Mouse (Mus musculus) Patski (cell line): ENCODE measurements around the gene Fam228b. TPM values are rescaled to one million over a fixed set of nuclear protein-coding genes. Genes with fewer than 3 reads are reported as not detected.
"Not testable (repeated sequence)": the region's sequence is repeated elsewhere in the genome, so short reads cannot be mapped to it uniquely, and the experiment has no call there.

Experiments used
- ATAC-seq: fragments of 100-300 bp; one replicate; pipeline ENCODE4 v1.8.0; 2021
- CTCF ChIA-PET: fragments of 350-600 bp; sonication (Branson Sonifier 250); formaldehyde crosslinking; loops from one replicate; lab custom pipeline; 2022; ENCODE audit warnings: inconsistent platforms; lab: Charles Lee
- POLR2A ChIA-PET: fragments of 350-600 bp; sonication (Branson Sonifier 250); formaldehyde crosslinking; loops from one replicate; lab custom pipeline; 2022; ENCODE audit warnings: antibody characterized with exemption, inconsistent platforms; lab: Charles Lee
- DNase-seq: peaks from one replicate; pipeline ENCODE4 v3.0.0-alpha.2; 2011; ENCODE audit warnings: low read depth, low spot score
- H3K27me3 ChIP-seq: fragments of 371-371 bp; one replicate; pipeline ENCODE4 v1.5.1; 2021
- CTCF ChIP-seq: fragments of 100-300 bp; IDR thresholded peaks from one replicate; pipeline ENCODE4 v1.5.1; 2021
- in situ Hi-C: fragments of 300-500 bp; cut with MboI; formaldehyde crosslinking; loops from 3 replicates; pipeline ENCODE4 v1.11.1; 2018; ENCODE audit warnings: low pct_unique_long_range_greater_than_20kb, mixed read lengths
- polyA plus RNA-seq: library from polyadenylated mRNA; unstranded; gene quantifications from one replicate; pipeline ENCODE4 v1.2.3, GENCODE M21; 2021

Fam228b gene
- polyA plus RNA-seq, 1 experiment from 2014 or later = 1.1 TPM

- POLR2A ChIA-PET = no interaction called here
- CTCF ChIA-PET = no interaction called here
- ATAC-seq (no peak), DNase-seq (no peak)
- H3K27me3 ChIP-seq = no peaks in the 10 kb centered on the region
- in situ Hi-C loops = no loop called here
- TF ChIP-seq CTCF = no peak
Measured at GRCm38 (mm10) chr12:4709926-4710325, 59.1 kb downstream of the Fam228b start.

GRCm38 (mm10) chr12:4708881-4709604, 60.0 kb downstream of the Fam228b start:
- ChIA-PET POLR2A (interaction anchor here (0.5 kb wide), 1 partner anchor 69 kb away, joined by 3 read pairs; no protein-coding TSS in a partner anchor), CTCF (no interaction called here)
- ATAC-seq (no peak), DNase-seq (no peak)
- in situ Hi-C loops = no loop called here
- H3K27me3 ChIP-seq = no peaks in the 10 kb centered on the region
- TF ChIP-seq CTCF = no peak

- ATAC-seq = no peak
- TF ChIP-seq CTCF = no peak
- in situ Hi-C loops = no loop called here
- ChIA-PET POLR2A (no interaction called here), CTCF (no interaction called here)
- H3K27me3 ChIP-seq = no peaks in the 10 kb centered on the region
- no peak for DNase-seq
Measured at GRCm38 (mm10) chr12:4708296-4708695, 60.8 kb downstream of the Fam228b start.

- no peak for TF ChIP-seq CTCF
- H3K27me3 ChIP-seq = no peaks in the 10 kb centered on the region
- DNase-seq (no peak), ATAC-seq (no peak)
- in situ Hi-C loops = no loop called here
- ChIA-PET CTCF (no interaction called here), POLR2A (no interaction called here)
Measured at GRCm38 (mm10) chr12:4707488-4708017, 61.5 kb downstream of the Fam228b start.

- in situ Hi-C loops = no loop called here
- DNase-seq (no peak), ATAC-seq (no peak)
- ChIA-PET POLR2A (no interaction called here), CTCF (no interaction called here)
- TF ChIP-seq CTCF = no peak
- no peaks in the 10 kb centered on the region for H3K27me3 ChIP-seq
Measured at GRCm38 (mm10) chr12:4706901-4707300, 62.2 kb downstream of the Fam228b start.

- in situ Hi-C loops = no loop called here
- POLR2A ChIA-PET = no interaction called here
- H3K27me3 ChIP-seq = no peaks in the 10 kb centered on the region
- DNase-seq (no peak), ATAC-seq (no peak)
- TF ChIP-seq CTCF = no peak
- CTCF ChIA-PET = no interaction called here
Measured at GRCm38 (mm10) chr12:4706175-4706574, 62.9 kb downstream of the Fam228b start.

GRCm38 (mm10) chr12:4705626-4706025, 63.4 kb downstream of the Fam228b start:
- DNase-seq, POLR2A ChIA-PET, H3K27me3 ChIP-seq, ATAC-seq, CTCF ChIA-PET, in situ Hi-C loops: not testable (repeated sequence)

GRCm38 (mm10) chr12:4694534-4694933, 74.5 kb downstream of the Fam228b start:
- CTCF ChIA-PET = no interaction called here
- no peak for DNase-seq
- POLR2A ChIA-PET = no interaction called here
- H3K27me3 ChIP-seq = no peaks in the 10 kb centered on the region
- no peak for ATAC-seq
- in situ Hi-C loops = no loop called here
- no peak for TF ChIP-seq CTCF

GRCm38 (mm10) chr12:4691193-4691592, 77.9 kb downstream of the Fam228b start:
- DNase-seq = no peak
- in situ Hi-C loops = no loop called here
- TF ChIP-seq CTCF = no peak
- no peak for ATAC-seq
- CTCF ChIA-PET = no interaction called here
- H3K27me3 ChIP-seq = no peaks in the 10 kb centered on the region
- POLR2A ChIA-PET = no interaction called here

Other genes with a start within 250 kb of the Fam228b start
- 45.4 TPM for gene Itsn2, start 176.6 kb downstream of the Fam228b start, polyA plus RNA-seq
- gene Gm3625, start 176.3 kb downstream of the Fam228b start, polyA plus RNA-seq = not detected
- 0.04 TPM for gene Fam228a, start 30.8 kb downstream of the Fam228b start, polyA plus RNA-seq
- gene Pfn4, start 245 bp downstream of the Fam228b start, polyA plus RNA-seq = 0.53 TPM
- 114 TPM for gene Sf3b6, start 48.3 kb upstream of the Fam228b start, polyA plus RNA-seq
- 7.1 TPM for gene Fkbp1b, start 72.3 kb upstream of the Fam228b start, polyA plus RNA-seq
- gene Wdcp, start 74.0 kb upstream of the Fam228b start, polyA plus RNA-seq = 11.2 TPM
- 0.17 TPM for gene Mfsd2b, start 105.1 kb upstream of the Fam228b start, polyA plus RNA-seq
- gene Ubxn2a, start 138.4 kb upstream of the Fam228b start, polyA plus RNA-seq = 27.7 TPM
- gene Atad2b, start 148.1 kb upstream of the Fam228b start, polyA plus RNA-seq = 12.8 TPM